Mouse (Mus musculus) embryonic facial prominence, embryonic 14.5 days (tissue): ENCODE measurements around the gene Sycp2. TPM values are rescaled to one million over a fixed set of nuclear protein-coding genes. Genes with fewer than 3 reads are reported as not detected.

Experiments used
- ATAC-seq: fragments of 200-750 bp; cut with Nextera tagmentation; 2 replicates; pipeline ENCODE4 v1.8.0; 2017; ENCODE audit warnings: low read depth, moderate number of reproducible peaks, moderate TSS enrichment
- DNase-seq: peaks from one replicate; pipeline ENCODE4 v3.0.0-alpha.2; 2015; ENCODE audit warnings: low spot score
- H3K27ac ChIP-seq: fragments of 300-500 bp; sonication (generic); replicated peaks from 2 replicates; pipeline ENCODE4 v1.5.1; 2014; ENCODE audit warnings: low read depth, mild to moderate bottlenecking, low read length, moderate library complexity
- H3K27me3 ChIP-seq: fragments of 300-500 bp; sonication (generic); replicated peaks from 2 replicates; pipeline ENCODE4 v1.6.1; 2014; ENCODE audit warnings: low read length; ENCODE audit not compliant: control insufficient read depth, insufficient read depth
- H3K36me3 ChIP-seq: fragments of 300-500 bp; sonication (generic); 2 replicates; pipeline ENCODE4 v1.6.1; 2014; ENCODE audit warnings: low read length, mixed read lengths; ENCODE audit not compliant: control insufficient read depth, insufficient read depth
- H3K4me1 ChIP-seq: fragments of 300-500 bp; sonication (generic); 2 replicates; pipeline ENCODE4 v1.6.1; 2014; ENCODE audit warnings: antibody characterized with exemption, low read length; ENCODE audit not compliant: control insufficient read depth, insufficient read depth
- H3K4me2 ChIP-seq: fragments of 300-500 bp; sonication (generic); 2 replicates; pipeline ENCODE4 v1.6.1; 2014; ENCODE audit warnings: low read depth, mild to moderate bottlenecking, low read length, moderate library complexity, mixed read lengths
- H3K4me3 ChIP-seq: fragments of 300-500 bp; sonication (generic); 2 replicates; pipeline ENCODE4 v1.5.1; 2014; ENCODE audit warnings: low read depth, mild to moderate bottlenecking, low read length
- H3K9ac ChIP-seq: fragments of 300-500 bp; sonication (generic); 2 replicates; pipeline ENCODE4 v1.6.1; 2014; ENCODE audit warnings: low read depth, mild to moderate bottlenecking, low read length, moderate library complexity, mixed read lengths
- H3K9me3 ChIP-seq: fragments of 300-500 bp; sonication (generic); 2 replicates; pipeline ENCODE4 v1.6.1; 2016; ENCODE audit warnings: low read length; ENCODE audit not compliant: control insufficient read depth
- WGBS: fragments of 180-500 bp; shearing (Covaris S2); extraction: QIAGEN DNeasy Blood & Tissue Kit; methylation state at CpG from one replicate; pipeline ENCODE4 v1.1.7; 2014; 5-methylcytosine and 5-hydroxymethylcytosine counted together
- polyA plus RNA-seq: library from polyadenylated mRNA; unstranded; fragments of >200 nt; fragmentation: Nextera tagmentation; extraction: Ambion mirVana; gene quantifications from 2 replicates; pipeline ENCODE4 v1.2.1, GENCODE M21; 2014

Gene Sycp2
- polyA plus RNA-seq: 0.18 TPM in 2 replicates

- DNase-seq (no peak), ATAC-seq (no peak; the same call in none of the 2 replicates)
- WGBS: 87% methylated on average over 40 of the region's 52 CpGs
- no peaks in the 10 kb centered on the region for H3K9me3 ChIP-seq
- peaks cover 8% of the 10 kb centered on the region; the same call in 1 of the 2 replicates for H3K27me3 ChIP-seq
- H3K36me3 ChIP-seq: no peaks in the 10 kb centered on the region
- H3K4me1 ChIP-seq: no peaks in the 10 kb centered on the region
- no peak within 1 kb of the TSS for H3K9ac ChIP-seq
- no peak within 1 kb of the TSS for H3K4me2 ChIP-seq
- H3K27ac ChIP-seq: no peak within 1 kb of the TSS
- H3K4me3 ChIP-seq: no peak within 1 kb of the TSS
Observed at GRCm38 (mm10) chr2:178407053-178407815, at the start of gene Sycp2. Gene Sycp2 (minus strand): TSS chr2:178407685.

GRCm38 (mm10) chr2:178454664-178455516, 47.4 kb upstream of the Sycp2 start:
- no peaks in the 10 kb centered on the region for H3K9me3 ChIP-seq
- ATAC-seq (peak; percentile 87), DNase-seq (peak; percentile 91)
- no peaks in the 10 kb centered on the region for H3K27me3 ChIP-seq
- H3K27ac ChIP-seq: peak overlapping the region; percentile 74
- H3K4me1 ChIP-seq: peaks cover 6% of the 10 kb centered on the region
- no peak overlapping the region for H3K9ac ChIP-seq
- 15% methylated on average over 17 of the region's 17 CpGs for WGBS
- H3K4me3 ChIP-seq: no peak overlapping the region
- no peaks in the 10 kb centered on the region for H3K36me3 ChIP-seq
- H3K4me2 ChIP-seq: peak overlapping the region; percentile 35

- Histone ChIP-seq H3K9ac (no peak overlapping the region), H3K27ac (0 out of 2 replicates have a peak overlapping the region, but pooled peaks have one; percentile 8), H3K9me3 (no peaks in the 10 kb centered on the region), H3K4me2 (no peak overlapping the region), H3K4me1 (peaks cover 6% of the 10 kb centered on the region), H3K27me3 (no peaks in the 10 kb centered on the region), H3K4me3 (no peak overlapping the region), H3K36me3 (no peaks in the 10 kb centered on the region)
- ATAC-seq: no peak
- WGBS: 56% methylated on average over 10 of the region's 10 CpGs
- no peak for DNase-seq
Observed at GRCm38 (mm10) chr2:178450961-178451360, 43.5 kb upstream of the Sycp2 start.

GRCm38 (mm10) chr2:178450236-178450635, 42.8 kb upstream of the Sycp2 start:
- Histone ChIP-seq H3K4me2 (no peak overlapping the region), H3K4me1 (peaks cover 2% of the 10 kb centered on the region), H3K36me3 (no peaks in the 10 kb centered on the region), H3K9ac (no peak overlapping the region), H3K9me3 (no peaks in the 10 kb centered on the region), H3K4me3 (no peak overlapping the region), H3K27me3 (no peaks in the 10 kb centered on the region), H3K27ac (no peak overlapping the region)
- ATAC-seq (peak; percentile 39; the same call in 1 of the 2 replicates), DNase-seq (peak; percentile 51)
- 5% methylated on average over 2 of the region's 2 CpGs for WGBS

GRCm38 (mm10) chr2:178449386-178449785, 41.9 kb upstream of the Sycp2 start:
- H3K4me1 ChIP-seq: no peaks in the 10 kb centered on the region
- H3K36me3 ChIP-seq: no peaks in the 10 kb centered on the region
- H3K4me2 ChIP-seq: no peak overlapping the region
- DNase-seq (no peak), ATAC-seq (no peak; the same call in 1 of the 2 replicates)
- no peaks in the 10 kb centered on the region for H3K27me3 ChIP-seq
- H3K9me3 ChIP-seq: no peaks in the 10 kb centered on the region
- 77% methylated on average over 4 of the region's 4 CpGs for WGBS
- H3K27ac ChIP-seq: no peak overlapping the region
- no peak overlapping the region for H3K4me3 ChIP-seq
- no peak overlapping the region for H3K9ac ChIP-seq

GRCm38 (mm10) chr2:178437311-178437710, 29.8 kb upstream of the Sycp2 start:
- H3K4me2 ChIP-seq: no peak overlapping the region
- no peaks in the 10 kb centered on the region for H3K36me3 ChIP-seq
- no peaks in the 10 kb centered on the region for H3K9me3 ChIP-seq
- WGBS: 38% methylated on average over 9 of the region's 9 CpGs
- H3K4me3 ChIP-seq: no peak overlapping the region
- H3K9ac ChIP-seq: no peak overlapping the region
- H3K27ac ChIP-seq: no peak overlapping the region
- no peaks in the 10 kb centered on the region for H3K27me3 ChIP-seq
- 0 out of 2 replicates have a peak, but pooled peaks cover 3% of the 10 kb centered on the region for H3K4me1 ChIP-seq
- ATAC-seq (no peak; the same call in 1 of the 2 replicates), DNase-seq (no peak)

GRCm38 (mm10) chr2:178433903-178434302, 26.4 kb upstream of the Sycp2 start:
- ATAC-seq (no peak), DNase-seq (no peak)
- H3K9me3 ChIP-seq: no peaks in the 10 kb centered on the region
- H3K27ac ChIP-seq: no peak overlapping the region
- 63% methylated on average over 2 of the region's 2 CpGs for WGBS
- no peaks in the 10 kb centered on the region for H3K36me3 ChIP-seq
- no peak overlapping the region for H3K4me2 ChIP-seq
- H3K27me3 ChIP-seq: no peaks in the 10 kb centered on the region
- no peak overlapping the region for H3K9ac ChIP-seq
- H3K4me3 ChIP-seq: no peak overlapping the region
- H3K4me1 ChIP-seq: 0 out of 2 replicates have a peak, but pooled peaks cover 3% of the 10 kb centered on the region

- Histone ChIP-seq H3K4me1 (0 out of 2 replicates have a peak, but pooled peaks cover 3% of the 10 kb centered on the region), H3K9me3 (no peaks in the 10 kb centered on the region), H3K9ac (no peak overlapping the region), H3K36me3 (no peaks in the 10 kb centered on the region), H3K27ac (no peak overlapping the region), H3K4me2 (no peak overlapping the region), H3K4me3 (no peak overlapping the region), H3K27me3 (no peaks in the 10 kb centered on the region)
- no peak for ATAC-seq
- no peak for DNase-seq
- 72% methylated on average over 2 of the region's 2 CpGs for WGBS
Observed at GRCm38 (mm10) chr2:178433495-178433894, 26.0 kb upstream of the Sycp2 start.
